Mouse (Mus musculus) thymus, postnatal 10 days (tissue): ENCODE measurements around the gene Cdipt.

Source experiments
- DNase-seq, 2 experiments: peaks; one replicate each; pipeline ENCODE4 v3.0.0; 2021; ENCODE audit warnings: low spot score in 2 of 2

The Cdipt gene

DNA sequence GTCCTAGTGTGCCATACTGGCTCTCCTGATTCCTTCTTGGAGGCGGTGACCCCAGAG lies at the start of gene Cdipt:
TSS of gene Cdipt (plus strand) at position 22 of the 57 bp plus-strand sequence.
- DNase-seq, result no peak

DNA sequence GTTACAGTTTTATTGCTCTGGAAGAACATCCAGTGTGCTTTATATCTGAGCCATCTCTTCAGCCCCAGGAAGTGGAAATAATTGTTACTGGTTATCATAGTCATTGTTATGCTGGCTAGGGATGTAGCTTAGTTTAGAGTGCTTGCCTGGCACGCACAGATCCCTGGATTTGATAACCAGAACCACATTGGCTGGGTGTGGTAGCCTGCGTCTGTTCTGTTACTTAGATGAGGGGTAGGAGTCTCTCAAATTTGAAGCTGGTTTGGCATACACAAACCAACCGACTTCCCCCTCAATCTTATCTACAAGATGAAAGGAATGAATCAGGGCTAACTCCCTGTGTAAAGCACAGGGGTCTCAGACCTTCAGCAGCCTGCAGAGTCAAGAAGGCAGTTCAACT lies 49.4 kb upstream of the Cdipt start:
- no peak for DNase-seq

DNA sequence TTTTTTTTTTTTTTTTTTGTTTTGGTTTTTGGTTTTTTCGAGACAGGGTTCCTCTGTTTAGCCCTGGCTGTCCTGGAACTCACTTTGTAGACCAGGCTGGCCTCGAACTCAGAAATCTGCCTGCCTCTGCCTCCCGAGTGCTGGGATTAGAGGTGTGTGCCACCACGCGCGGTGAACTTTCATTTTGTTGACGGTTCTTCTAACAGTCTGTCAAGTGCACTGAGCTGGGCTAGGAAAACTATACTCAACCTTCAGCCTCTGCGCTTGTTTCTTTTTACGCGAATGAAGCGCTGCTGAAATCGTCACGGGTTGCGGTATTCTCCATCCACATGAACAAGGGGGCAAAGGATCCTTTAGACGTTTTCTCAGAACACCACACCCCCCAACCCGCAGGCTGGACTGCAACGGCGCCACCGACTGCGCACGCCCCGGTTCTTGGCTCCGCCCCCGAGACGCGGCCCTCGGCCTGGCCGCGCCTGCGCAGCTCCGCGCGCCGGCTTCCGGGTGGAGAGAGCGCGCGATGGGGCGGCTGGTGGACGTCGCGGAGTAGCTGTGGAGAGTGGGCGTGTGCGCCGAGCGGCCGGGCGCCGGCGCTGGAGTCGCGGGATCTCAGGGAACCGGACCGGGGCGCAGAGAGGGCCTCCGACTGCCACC lies 47.2 kb upstream of the Cdipt start, which contains the start of gene Kctd13:
TSS of gene Kctd13 (plus strand) at position 496 of the 654 bp plus-strand sequence.
- peak; percentile 85 to 94 for DNase-seq

DNA sequence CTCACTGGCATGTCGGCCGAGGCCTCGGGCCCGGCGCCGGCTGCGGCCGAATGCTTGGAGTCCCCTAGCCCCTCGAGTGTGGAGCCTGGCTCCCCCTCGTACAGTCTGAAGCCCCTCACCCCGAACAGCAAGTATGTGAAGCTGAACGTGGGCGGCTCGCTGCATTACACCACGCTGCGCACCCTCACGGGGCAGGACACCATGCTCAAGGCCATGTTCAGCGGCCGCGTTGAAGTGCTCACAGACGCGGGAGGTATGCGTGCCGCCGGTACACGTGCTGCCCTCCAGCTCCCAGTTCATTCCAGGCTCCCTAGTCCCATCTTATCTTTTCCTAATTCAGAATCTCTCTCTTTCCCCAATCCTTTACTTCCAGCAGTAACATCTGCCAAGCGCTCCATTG lies 46.7 kb upstream of the Cdipt start:
- DNase-seq, result no peak

DNA sequence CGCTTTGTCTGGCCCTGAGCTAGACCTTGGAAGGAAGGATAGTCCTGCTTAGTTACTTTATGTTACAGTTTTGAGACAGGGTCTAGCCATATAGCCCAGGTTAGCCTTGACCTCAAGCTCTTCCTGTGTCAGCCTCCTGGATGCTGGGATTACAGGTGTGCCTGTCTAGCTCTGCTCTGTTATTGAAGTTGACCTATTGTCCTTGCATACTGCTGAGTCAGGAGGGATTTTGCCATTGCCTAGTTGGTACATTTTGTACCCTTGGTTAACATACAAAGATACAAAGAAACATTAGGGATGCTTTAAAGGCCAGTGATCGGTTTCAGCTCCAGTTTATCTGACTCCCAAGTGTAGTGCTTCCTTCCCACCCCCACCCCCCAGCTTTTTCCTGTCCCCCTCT lies 43.1 kb upstream of the Cdipt start:
- DNase-seq, result no peak

DNA sequence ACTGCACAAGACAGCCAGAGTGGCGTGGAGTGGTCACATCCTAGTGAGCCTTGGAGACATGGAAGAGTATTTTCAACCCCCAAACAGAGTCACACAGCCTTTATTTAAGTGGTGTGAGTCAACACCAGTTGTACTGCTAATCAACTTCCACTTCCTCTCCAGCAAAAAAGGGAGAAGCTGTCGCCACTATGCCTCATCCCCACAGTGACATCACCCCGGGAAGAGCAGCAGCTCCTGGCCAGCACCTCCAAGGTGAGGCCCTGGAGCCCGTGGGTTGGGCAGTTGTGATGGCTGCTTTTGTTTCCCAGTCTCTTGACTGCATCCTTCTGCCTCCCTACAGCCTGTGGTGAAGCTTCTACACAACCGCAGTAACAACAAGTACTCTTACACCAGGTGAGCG lies 34.5 kb upstream of the Cdipt start:
- no peak for DNase-seq

DNA sequence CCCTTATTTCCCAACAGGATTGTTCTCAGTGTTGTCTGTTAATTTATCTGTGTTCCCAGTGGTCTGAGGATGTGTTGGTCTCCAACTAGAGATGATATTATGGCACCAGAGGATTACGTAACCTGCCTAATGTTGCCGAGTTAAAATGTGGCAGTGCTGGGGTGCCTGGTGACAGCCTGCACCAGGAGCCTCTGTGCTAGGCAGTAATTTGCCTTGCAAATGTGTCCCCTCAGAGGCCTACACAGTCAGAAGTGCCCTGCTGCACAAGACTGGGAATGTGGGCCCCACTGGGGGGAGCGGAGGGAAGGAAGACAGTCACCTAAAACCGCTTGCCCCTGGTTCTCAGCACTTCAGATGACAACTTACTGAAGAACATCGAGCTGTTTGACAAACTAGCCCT lies 33.9 kb upstream of the Cdipt start:
- no peak for DNase-seq

DNA sequence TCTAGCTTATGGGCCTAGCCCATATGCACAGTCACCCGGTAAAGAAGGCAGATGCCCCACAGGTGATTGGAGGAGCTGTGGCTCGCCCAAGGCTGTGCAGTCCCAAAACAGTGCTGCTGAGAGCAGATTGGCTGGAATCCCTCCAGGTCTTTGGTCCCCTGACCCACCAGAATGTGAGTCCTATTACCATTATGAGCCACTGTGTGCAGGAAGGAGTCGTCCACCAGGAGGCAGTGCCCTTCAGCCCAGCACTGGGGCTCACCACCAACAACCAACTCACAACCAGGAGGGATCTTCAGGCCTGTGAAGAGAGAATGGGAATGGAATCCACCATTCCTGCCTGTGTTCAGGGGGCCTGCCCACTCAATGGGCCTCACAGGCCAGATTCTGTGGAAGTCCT lies 29.2 kb upstream of the Cdipt start:
- DNase-seq, result peak; percentile 16 to 51

DNA sequence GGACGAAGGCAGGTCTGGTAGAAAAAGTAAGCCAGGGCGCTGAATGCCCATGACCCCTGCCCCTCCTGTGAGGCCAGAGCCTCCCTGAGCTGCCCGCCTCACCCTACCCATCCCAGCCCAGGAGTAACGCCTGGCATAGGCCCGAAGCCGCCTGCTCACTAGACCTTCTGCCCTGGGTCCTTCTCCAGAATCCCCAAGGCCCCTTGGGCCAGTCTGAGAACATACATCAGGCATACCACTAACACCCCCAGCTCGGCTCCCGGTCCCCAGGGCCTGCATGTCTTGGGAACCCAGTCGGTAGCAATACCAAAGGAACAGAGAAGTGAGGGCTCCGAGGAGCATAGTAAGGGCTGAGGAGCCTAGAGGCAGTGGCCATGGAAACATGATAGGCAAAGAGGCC lies 27.1 kb upstream of the Cdipt start:
- DNase-seq, result no peak

DNA sequence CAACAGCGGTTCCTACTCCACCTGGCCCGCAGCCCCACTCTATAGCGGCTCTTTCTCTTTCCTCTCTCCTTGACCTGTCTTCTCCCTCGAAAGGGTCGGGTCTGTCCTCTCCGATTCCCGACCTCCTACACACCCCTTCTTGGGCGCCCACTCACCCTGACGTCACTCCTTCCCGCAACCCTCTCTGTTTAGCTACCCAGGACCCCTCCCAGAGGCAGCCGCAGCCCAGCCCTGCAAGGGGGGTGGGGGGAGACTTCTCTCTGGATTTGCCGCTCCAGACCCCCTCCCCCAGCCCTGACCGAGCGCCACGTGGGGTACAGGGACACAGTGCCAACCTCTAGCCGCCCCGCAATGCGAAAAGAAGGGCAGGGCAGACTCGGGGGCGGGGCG lies 26.3 kb upstream of the Cdipt start, which contains the start of gene Asphd1:
TSS of gene Asphd1 (minus strand) at position 180 of the 390 bp plus-strand sequence.
- DNase-seq, result no peak

DNA sequence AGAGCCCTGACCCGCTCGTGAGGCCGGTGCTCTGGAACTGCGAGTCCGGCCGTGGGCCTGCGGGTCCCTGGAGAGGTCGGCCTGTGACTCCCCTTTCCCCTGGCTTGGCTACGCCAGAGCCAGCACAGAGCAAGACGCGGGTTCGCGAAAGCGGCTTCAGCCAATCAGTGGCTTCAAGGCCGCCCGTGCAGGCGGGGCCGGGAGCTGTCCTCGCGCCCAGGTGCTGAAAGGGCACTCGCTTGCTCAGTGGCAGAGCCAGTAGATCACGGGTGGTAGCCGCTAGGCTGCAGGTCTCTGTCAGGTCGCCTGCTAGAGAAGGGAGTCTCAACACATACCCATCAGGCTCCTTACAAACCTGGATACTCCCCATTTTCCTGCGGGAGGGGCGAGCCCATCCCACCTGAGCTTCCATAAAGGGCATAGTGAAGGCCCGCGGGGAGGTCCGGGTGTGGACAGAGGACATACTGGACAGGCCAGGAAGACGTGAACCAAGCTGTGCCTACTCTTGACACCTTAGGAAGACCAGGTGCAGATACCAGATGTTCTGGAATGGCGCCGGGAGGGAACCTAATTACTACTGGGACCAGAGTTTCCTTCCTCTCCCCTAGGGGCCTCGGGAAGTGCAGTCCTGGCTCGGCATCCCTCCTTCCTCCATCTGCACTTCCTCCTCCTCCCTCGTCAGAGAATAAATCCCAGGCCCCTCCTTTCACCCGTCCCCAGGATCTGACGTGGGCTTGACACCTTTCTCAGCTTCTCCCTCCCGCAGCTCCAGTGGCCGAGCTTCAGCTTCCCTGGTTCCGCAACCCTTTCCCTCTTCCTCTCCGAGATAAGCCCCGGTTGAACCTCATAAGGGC lies 25.7 kb upstream of the Cdipt start, which contains the start of gene Sez6l2:
TSS of gene Sez6l2 (plus strand) at position 771 of the 854 bp plus-strand sequence.
- peak; percentile 84 to 97 for DNase-seq

DNA sequence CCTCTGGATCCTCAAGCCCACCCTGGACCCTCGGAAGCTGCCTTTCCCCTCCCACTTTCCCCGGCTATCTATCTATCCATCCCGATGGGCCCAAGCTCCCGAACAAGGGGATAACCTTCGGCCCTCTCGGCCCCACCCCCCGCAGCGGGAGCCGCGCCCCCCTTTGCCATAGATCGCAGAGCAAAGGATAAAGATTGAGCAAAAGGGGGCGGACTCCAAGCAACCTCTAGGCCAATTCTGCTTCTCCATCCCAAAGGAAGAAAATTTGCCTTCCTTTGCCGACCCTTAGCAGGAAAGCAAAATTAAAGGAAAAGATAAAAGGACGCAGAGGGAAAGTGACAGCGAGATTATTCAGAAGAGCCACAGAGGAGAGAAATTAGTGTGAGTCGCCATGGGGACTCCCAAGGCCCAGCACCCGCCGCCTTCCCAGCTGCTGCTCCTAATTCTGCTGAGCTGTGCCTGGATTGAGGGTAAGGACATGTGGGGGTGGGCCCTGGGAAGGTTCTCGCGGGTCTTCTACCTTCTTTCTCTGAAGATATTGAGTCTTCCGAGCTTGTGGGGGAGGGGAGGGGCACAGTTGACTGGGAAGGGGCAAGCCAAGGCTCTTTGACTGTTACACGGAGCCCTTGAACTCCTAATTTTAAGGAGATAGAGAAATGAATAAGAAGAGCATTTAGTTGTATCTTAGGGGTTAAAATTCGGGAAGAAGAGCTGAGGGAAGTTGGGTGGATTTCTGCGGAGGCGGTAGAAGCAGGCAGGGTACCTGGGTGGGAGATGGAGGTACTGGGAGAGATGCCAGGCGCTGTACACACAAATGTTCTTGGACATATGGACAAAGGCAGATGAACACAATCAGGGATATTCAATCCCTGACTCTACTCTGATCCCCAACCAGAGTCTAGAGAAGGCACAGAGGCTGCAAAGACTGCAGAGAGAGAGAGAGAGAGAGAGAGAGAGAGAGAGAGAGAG lies 24.8 kb upstream of the Cdipt start:
- no peak for DNase-seq

DNA sequence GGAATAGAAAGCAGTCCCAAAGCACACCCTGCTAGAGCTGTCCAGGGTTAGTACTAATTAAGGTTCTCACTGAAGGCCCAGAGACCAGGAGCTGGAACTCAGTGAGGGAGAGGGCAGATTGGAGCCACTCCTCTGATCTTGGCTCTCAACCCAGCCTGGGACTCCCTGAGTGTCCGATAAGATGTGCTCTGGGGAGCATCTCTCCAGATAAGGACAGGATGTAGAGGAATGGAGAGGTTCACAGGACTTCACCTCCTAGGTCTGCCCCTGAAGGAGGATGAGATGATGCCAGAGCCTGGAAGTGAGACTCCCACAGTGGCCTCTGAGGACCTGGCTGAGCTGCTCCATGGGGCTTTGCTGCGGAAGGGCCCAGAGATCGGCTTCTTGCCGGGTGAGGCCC lies 24.0 kb upstream of the Cdipt start:
- DNase-seq, result no peak

DNA sequence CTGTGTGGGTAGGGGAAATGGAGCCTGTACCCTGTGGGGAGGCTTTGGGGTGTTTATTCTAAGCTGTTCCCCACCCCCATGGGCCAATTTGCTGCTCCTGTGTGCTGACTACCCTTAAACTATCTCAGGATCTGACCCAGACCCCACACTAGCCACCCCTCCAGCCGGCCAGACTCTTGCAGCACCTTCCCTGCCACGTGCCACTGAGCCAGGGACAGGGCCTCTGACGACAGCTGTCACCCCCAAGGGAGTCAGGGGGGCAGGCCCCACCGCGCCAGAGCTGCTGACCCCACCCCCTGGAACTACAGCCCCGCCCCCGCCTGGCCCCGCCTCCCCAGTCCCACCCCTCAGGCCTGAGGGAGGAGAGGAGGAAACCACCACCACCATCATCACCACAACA lies 23.1 kb upstream of the Cdipt start:
- no peak for DNase-seq

DNA sequence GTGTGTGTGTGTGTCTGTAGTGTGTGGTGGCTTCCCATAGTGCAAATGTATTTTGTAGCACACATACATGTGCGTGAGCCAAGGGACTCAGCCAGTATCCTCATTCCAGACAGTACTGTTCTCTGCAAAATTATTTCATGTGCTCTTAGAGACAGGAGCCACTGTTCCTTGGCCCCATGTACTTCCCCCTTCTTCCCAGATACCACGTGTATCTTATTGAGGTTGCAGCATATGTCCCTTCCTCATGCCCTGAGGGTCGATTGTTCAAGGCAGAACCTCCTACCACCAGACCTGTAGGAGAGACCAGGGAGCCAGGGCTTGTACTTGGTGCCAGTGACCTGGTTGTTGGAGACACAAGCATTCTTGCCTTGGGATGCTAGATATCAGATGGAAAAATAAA lies 20.6 kb upstream of the Cdipt start:
- DNase-seq, result no peak

DNA sequence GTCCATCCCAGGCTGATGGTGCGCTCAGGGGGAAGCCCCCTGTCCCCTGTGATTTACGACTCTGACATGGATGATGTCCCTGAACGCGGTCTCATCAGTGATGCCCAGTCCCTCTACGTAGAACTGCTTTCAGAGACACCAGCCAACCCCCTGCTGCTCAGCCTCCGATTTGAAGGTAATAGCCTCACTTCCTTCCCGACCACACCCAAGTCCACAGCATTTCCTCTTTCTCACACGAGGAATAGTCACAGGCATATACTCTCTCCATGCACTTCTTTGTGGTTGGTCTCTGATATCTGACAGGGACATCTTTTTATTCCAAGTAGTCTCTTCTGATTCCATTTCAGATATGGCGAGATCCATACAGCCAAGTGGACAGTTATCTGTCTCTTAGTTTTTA lies 15.9 kb upstream of the Cdipt start:
- no peak for DNase-seq

DNA sequence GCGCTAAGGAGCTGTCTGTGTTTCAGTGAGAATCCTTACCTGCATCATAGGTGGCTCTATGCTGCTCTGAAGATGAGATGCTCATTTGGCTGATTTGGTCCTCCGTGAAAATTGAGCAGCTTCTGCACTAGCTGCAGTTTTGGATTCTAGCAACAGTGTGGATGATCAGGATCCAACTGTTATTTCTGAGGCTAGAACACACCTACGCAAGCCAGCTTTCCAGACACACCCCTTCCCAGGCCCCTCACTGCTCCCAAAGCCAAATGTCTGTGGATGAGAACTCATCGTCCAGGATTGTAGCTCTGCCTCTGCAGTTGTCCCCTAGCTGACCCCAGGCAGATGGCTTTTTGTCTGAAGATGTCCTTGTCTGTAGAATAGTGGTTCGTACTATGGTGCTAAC lies 14.6 kb upstream of the Cdipt start:
- no peak for DNase-seq

DNA sequence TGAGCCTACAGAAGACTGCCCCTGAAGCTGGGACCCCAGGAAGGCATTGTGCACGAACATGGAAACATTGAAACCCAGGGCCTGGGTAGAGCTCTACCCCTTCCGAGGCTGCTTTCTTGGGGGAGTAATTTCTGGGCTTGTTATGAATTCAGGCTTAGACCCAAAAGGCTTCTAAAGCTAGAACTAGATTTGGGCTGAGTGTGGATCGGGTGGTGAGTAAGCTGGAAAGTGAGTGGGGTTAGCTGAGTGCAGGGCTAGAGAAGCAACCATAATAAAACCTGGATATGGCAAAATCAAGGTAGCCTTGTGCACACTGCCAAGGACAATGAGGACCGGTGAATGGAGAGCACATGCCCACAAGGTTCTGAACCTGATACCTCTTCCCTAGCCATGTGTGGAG lies 13.7 kb upstream of the Cdipt start:
- DNase-seq, result no peak

DNA sequence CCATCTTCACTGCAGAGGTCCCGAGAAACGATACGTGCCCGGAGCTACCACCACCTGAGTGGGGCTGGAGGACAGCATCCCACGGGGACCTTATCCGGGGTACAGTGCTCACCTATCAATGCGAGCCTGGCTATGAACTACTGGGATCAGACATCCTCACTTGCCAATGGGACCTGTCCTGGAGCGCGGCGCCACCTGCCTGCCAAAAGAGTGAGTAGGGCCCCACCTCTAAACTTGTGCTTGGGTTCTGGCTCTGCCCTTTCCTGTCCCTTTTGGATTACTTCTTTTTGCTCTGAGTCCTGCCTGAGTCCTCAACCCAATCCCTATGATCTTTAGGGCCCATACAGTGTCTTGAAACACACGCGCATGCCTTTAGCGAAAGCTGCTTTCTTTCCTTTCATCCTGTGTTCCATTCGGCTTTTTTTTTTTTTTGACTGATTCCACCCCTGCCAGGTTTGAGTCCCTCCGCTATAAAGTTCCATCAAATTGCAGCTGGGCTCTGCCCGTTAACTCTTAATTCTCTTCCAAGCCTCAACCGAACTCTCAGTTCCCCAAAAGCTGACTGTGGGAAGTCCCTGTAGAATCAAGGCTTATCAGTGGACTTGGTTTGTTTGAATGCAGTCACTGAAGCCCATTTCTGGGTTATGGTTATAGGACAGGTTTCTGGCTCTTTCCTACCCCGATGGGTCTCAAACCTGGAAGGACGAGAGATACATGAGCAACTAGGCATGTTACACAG lies 12.0 kb upstream of the Cdipt start:
- peak; percentile 14 to 41 for DNase-seq

DNA sequence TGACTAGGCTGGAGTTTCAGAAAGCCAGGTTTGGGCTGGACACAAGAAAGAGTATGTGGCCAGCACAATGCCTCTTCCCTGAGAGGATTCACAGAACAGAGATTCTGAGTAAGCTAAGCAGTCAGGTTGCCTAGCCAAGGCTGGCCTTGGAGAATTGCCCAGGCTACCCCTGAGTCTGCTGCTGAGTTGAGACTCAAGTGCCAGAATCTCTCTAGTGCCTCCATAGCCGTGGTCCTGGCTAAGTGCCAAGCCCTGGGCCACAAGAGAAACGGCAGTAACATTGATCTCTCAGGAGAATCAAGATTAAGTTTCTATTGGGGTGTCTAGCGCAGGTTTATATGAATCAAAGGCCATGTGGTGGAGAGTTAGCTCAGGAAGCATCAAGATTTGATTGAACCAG lies 10.1 kb upstream of the Cdipt start:
- no peak for DNase-seq

DNA sequence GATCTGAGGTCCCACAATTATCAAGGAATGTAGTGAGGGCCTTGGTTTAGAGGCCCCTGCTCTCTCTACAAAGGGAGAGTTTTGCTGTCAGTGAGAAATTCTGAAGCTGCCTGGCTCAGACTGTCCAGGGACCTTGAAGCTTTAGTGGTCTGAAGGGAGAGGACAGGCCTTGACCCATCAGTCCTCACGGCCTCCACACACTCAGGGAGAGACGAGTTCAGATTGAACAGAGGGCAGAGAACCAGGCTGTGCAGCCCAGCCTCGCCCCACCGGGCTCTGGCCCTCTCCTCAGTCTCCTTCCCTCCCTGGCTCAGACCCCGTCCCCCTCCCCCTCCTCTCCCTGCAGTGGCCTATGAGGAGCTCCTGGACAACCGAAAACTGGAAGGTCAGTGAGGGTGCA lies 8.4 kb upstream of the Cdipt start:
- DNase-seq, result no peak

DNA sequence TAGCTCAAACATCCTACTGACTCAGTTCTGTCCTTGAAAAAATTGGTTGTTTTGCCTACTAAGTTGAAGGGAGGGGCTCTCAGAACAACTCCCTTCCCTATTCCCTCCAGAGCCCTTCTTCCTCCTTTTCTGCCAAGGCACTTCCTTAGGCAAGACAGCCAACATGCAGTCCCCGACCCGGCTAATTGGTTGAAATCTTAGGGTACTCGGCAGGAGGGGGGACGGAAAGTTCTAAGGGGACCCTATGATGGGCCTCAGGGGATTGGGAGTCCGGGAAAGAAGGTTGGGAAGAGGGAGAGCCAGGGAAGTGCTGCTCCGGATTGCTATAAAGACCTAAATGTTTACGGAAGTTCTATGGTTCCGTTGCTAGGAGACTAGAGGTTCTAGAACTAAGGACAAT lies 221 bp upstream of the Cdipt start:
- no peak for DNase-seq
